Mouse (Mus musculus) urinary bladder, adult 2 months (tissue): ENCODE results near the gene Cbfb. TPM values are rescaled to one million over a fixed set of nuclear protein-coding genes. Genes with fewer than 3 reads are reported as not detected.
"Not testable (repeated sequence)": the region's sequence is repeated elsewhere in the genome, so short reads cannot be mapped to it uniquely, and the experiment has no call there.

ENCODE experiments used
- DNase-seq: peaks from one replicate; pipeline ENCODE4 v3.0.0; 2022; ENCODE audit warnings: low spot score
- polyA plus RNA-seq: library from polyadenylated mRNA; depleted of rRNA; stranded (reverse); fragments of >200 nt; gene quantifications from 2 replicates; pipeline ENCODE4 v1.2.3, GENCODE M21; 2012

Cbfb gene
- polyA plus RNA-seq, 1 experiment: 28.0 TPM

- no peak for DNase-seq
Measured at GRCm38 (mm10) chr8:105178211-105178800, 7.8 kb downstream of the Cbfb start.

GRCm38 (mm10) chr8:105182201-105182600, 11.7 kb downstream of the Cbfb start:
- DNase-seq: no peak

- no peak for DNase-seq
Measured at GRCm38 (mm10) chr8:105186467-105187005, 16.1 kb downstream of the Cbfb start.

GRCm38 (mm10) chr8:105192182-105192581, 21.7 kb downstream of the Cbfb start:
- no peak for DNase-seq

- no peak for DNase-seq
Measured at GRCm38 (mm10) chr8:105205748-105206147, 35.3 kb downstream of the Cbfb start.

- no peak for DNase-seq
Measured at GRCm38 (mm10) chr8:105206766-105207275, 36.3 kb downstream of the Cbfb start.

GRCm38 (mm10) chr8:105207675-105208273, 37.3 kb downstream of the Cbfb start:
- no peak for DNase-seq

GRCm38 (mm10) chr8:105209153-105210110, 39.0 kb downstream of the Cbfb start:
- no peak for DNase-seq

GRCm38 (mm10) chr8:105214104-105214503, 43.6 kb downstream of the Cbfb start:
- no peak for DNase-seq

- DNase-seq: no peak
Measured at GRCm38 (mm10) chr8:105217926-105218522, 47.5 kb downstream of the Cbfb start.

GRCm38 (mm10) chr8:105223850-105224249, 53.4 kb downstream of the Cbfb start:
- DNase-seq: no peak

- peak; percentile 91 for DNase-seq
Measured at GRCm38 (mm10) chr8:105224413-105225271, 54.2 kb downstream of the Cbfb start, which contains the start of gene D230025D16Rik. D230025D16Rik (plus strand) TSS chr8:105225145.

- DNase-seq: no peak
Measured at GRCm38 (mm10) chr8:105225272-105225593, 54.8 kb downstream of the Cbfb start.

GRCm38 (mm10) chr8:105225917-105226316, 55.4 kb downstream of the Cbfb start:
- DNase-seq: no peak

GRCm38 (mm10) chr8:105231503-105232320, 61.2 kb downstream of the Cbfb start:
- no peak for DNase-seq

GRCm38 (mm10) chr8:105232321-105232693, 61.8 kb downstream of the Cbfb start:
- not testable (repeated sequence) for DNase-seq

- DNase-seq: no peak
Measured at GRCm38 (mm10) chr8:105233126-105233935, 62.9 kb downstream of the Cbfb start.

GRCm38 (mm10) chr8:105235206-105235605, 64.7 kb downstream of the Cbfb start:
- no peak for DNase-seq
